Mouse (Mus musculus) erythroblast, embryonic 14.5 days (primary cell): ENCODE measurements around the gene Zfp473.

Experiments used
- GATA1 ChIP-seq: IDR thresholded peaks from 2 replicates; pipeline ENCODE4 v1.6.1; 2012; ENCODE audit warnings: low read length, inconsistent platforms, mixed read lengths
- TAL1 ChIP-seq: IDR thresholded peaks from 3 replicates; pipeline ENCODE4 v1.6.1; 2012; ENCODE audit warnings: low read length, inconsistent platforms, mixed read lengths

DNA sequence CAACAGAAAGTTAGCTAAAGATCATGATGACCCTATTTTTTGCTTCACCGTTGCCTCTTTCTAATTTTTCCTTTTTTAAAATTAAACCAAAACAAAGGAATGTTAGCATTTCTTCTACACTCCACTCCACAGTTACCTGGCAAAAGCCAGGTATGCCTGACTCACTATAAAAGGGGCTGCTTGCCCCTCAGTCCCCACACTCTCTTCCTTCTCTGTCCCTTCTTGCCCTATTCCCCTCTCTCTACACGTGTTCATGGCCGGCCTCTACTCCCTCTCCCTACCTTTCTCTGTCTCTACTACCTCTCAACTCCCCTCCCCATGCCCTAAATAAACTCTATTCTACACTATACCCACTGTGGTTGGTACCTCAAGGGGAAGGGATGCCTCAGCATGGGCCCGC is 3.7 kb downstream of the Zfp473 start:
- no peak for TF ChIP-seq GATA1
- TF ChIP-seq TAL1 = no peak
